Mouse (Mus musculus) gastrocnemius, adult 2 months (tissue): ENCODE data around the gene Tbk1. TPM values are rescaled to one million over a fixed set of nuclear protein-coding genes. Genes with fewer than 3 reads are reported as not detected.

ENCODE experiments used
- DNase-seq: peaks from one replicate; pipeline ENCODE4 v3.0.0; 2022
- H3K27ac ChIP-seq: fragments of 200-600 bp; 2 replicates; pipeline ENCODE4 v1.8.1; 2022; ENCODE audit warnings: mild to moderate bottlenecking
- H3K4me3 ChIP-seq: fragments of 200-600 bp; 2 replicates; pipeline ENCODE4 v1.8.1; 2022; ENCODE audit warnings: mild to moderate bottlenecking, moderate library complexity
- CTCF ChIP-seq: fragments of 200-600 bp; IDR thresholded peaks from 2 replicates; pipeline ENCODE4 v1.8.1; 2022; ENCODE audit warnings: antibody characterized with exemption, mild to moderate bottlenecking, moderate library complexity
- intact Hi-C: fragments of 180-260 bp; cut with DNase I; formaldehyde crosslinking; loops from one replicate; pipeline ENCODE4 v1.15.1; 2025
- total RNA-seq, 2 experiments: library from RNA; stranded (reverse); gene quantifications; 2 replicates each; pipeline ENCODE4 v1.2.3; 2021

Tbk1 gene
- total RNA-seq, 2 experiments from 2014 or later = 11.5 to 12.0 TPM

DNA sequence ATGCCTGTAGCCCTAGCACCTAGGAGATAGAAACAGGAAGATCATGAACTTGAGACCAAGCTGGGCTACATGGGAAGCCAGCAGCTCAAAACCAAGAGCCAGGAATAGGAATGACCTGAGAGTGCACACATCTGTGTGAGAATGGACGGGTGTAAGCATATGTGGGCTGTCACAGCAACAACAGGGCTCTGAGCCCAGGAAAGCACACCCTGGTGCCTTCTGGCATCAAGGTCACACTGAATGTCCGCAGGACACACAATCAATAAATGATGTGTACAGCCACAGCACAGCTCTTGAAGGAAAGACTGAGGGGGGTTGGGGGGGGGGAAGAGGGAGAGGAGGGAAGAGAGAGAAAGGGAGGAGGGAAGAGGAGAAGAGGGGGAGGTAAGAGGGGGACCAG is 28.4 kb downstream of the Tbk1 start:
- DNase-seq = no peak
- no peak overlapping the region for H3K27ac ChIP-seq
- no peak overlapping the region for H3K4me3 ChIP-seq
- TF ChIP-seq CTCF = no peak
- intact Hi-C loops = no loop called here

DNA sequence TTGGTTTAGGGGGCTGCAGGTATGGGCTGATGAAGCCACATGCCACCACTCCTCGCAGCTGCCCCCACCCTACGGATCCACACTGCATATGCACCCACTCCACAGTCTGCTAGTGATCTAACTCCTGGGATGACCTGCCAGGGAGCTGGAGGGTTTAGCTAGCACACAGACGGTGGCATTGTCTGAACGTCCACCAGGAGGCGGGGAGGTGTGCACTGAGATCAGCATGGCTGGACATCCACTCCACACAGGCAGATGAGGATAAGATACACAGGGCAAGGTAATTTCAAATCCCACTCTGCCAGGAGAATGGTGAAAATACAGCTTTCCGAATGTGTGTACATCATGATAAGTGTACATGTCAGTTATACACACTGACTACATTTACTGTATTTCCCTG is 30.3 kb downstream of the Tbk1 start:
- no peak for DNase-seq
- intact Hi-C loops = no loop called here
- Histone ChIP-seq H3K27ac (no peak overlapping the region), H3K4me3 (no peak overlapping the region)
- no peak for TF ChIP-seq CTCF

DNA sequence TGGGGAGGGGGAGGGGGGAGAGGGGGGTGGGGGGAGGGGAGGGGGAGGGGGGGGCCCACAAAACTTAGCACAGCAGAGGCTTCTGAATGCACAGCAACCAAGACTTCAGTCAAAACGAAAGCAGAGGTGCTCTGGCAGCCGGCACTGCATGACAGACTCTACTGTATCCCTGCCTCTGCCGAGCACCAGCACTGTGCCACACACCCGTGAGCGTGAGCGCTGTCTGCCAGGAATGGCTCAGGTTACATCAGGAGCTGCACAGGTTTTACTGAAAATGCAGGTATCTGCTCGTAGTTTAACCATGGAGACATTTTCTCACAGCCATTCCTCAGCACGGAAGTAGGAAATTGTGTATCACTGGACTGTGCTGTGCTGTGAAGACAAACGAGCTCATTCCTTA is 36.3 kb downstream of the Tbk1 start:
- H3K4me3 ChIP-seq = no peak overlapping the region
- no peak overlapping the region for H3K27ac ChIP-seq
- no peak for DNase-seq
- intact Hi-C loops = no loop called here
- TF ChIP-seq CTCF = no peak

DNA sequence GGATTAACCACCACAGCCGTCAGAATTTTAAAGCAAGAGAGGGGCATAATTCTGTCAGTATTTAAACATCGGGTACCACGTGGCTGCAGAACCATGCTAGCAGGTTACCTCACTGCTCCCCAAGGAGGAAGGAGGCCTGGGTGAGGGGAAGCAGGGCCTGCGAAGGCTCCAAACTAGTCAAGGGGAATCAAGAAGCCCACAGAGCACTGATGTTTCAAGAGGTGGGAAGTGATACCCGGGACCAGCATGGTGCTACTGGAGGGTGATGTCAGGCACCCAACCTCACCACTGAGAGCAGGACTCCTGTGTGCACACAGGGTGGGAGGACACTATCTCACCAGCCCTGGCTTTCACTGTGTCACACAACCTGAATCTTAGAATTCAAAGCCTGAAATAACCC is 36.9 kb downstream of the Tbk1 start:
- H3K4me3 ChIP-seq = no peak overlapping the region
- H3K27ac ChIP-seq = no peak overlapping the region
- DNase-seq = no peak
- intact Hi-C loops = no loop called here
- no peak for TF ChIP-seq CTCF

DNA sequence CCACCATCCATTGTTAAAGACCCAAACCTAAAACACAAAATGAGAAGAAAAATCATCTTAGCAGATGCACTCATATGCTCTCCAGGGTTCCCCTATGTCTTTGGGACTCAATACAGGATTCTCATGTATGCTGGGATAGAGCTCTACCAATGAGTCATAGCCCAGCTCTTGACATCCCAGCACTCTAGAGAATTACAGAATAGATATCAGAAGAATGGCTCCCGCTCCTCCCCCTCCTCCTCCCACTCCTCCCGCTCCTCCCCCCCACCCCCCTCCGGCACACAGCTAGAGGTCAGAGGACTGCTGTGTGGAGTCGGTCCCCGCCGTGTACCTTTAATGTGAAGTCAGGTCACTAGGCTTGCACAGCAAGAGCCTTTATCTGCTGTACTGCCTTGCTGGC is 39.4 kb downstream of the Tbk1 start:
- intact Hi-C loops = no loop called here
- TF ChIP-seq CTCF = no peak
- no peak for DNase-seq
- Histone ChIP-seq H3K27ac (no peak overlapping the region), H3K4me3 (no peak overlapping the region)

DNA sequence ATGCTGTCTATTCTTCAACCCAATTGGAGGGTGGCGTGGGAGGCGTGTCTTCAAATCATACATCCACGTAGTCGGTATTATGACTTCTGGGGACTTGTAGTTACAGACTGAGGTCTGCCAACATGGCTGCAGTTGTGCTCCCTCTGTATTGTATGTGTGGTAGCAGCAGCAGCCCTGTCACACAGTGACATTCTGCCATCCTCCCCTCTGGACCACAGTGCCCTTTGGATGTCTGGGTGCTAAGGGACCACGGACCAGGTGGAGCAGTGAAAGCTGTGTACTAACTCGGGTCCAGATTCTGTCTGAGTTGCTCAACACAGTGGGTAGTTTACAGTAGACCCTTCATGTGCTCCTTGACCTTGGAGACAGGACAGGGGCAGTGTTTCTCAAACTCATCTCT is 43.0 kb downstream of the Tbk1 start:
- Histone ChIP-seq H3K27ac (no peak overlapping the region), H3K4me3 (no peak overlapping the region)
- intact Hi-C loops = no loop called here
- TF ChIP-seq CTCF = no peak
- no peak for DNase-seq

DNA sequence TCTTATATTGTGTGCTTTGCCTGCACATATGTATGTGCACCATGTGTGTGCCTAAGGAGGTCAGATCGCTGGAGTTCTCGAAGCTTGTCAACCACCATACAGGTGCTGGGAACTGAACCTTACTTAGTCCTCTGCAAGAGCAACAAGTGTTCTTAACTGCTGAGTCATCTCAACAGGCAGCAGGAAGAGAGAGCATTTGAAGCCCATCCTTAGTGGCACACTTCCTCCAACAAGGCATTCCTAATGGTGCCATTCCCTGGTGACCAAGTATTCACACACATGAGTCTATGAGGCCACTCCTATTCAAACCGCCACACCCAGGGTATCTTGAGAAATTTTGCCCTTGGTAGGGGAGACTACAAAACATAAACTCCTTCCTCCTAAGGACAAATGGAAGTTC is 44.4 kb downstream of the Tbk1 start:
- Histone ChIP-seq H3K4me3 (no peak overlapping the region), H3K27ac (no peak overlapping the region)
- no peak for TF ChIP-seq CTCF
- no peak for DNase-seq
- intact Hi-C loops = no loop called here

DNA sequence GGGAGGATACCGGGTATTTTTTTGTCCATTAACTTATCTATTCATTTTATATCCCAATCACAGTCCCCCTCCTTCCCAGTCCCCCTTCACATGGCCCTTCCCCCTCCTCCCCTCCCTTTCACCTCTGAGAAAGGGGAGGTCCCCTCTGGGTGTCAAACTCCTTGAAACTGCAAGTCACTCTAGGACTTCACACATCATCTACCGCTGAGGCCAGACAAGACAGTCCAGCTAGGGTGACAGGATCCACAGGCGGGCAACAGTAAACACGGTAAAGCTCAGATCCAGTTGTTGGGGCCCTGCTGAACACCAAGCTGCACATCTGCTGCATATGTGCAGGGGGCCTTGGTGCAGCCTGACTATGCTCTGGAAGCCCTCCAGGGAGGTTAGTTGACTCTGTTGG is 51.6 kb downstream of the Tbk1 start:
- DNase-seq = no peak
- no peak overlapping the region for H3K4me3 ChIP-seq
- TF ChIP-seq CTCF = no peak
- H3K27ac ChIP-seq = no peak overlapping the region
- intact Hi-C loops = no loop called here

DNA sequence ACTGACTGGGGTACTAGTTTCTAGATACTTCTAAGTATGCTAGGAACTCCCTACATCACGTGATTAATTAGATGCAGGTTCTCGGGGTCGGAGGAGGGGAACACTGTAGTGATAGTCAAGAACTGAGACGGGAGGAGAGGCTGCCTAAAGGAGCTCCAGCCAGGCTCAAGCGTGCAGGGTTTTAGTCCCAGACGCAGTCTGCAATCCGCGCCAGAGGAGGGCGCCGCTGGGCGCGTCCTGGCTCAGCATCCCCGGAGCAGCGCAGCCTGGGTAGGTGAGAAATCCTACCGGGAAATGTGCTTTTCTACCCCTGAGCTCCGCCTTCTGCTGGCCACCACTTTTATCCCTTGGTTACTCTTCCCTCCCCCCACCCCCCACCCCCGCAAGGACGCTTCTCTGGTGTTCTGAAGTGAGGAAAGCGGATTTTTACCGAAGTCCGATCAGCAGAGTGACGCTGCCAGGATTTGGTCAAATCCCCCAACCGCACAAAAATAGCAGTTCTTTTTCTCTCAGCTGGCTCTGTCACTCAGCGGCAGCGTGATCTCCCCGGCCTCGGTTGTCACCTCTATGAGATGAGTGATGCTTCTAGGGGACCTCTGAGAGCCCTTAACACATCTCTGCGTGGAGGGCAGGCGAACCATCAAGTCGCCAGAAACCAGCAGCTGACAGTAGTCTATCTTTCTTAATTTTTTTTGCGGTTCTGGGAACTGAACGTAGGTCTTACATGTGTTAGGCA is 53.3 kb downstream of the Tbk1 start:
- DNase-seq = peak; percentile 71
- intact Hi-C loops = no loop called here
- Histone ChIP-seq H3K4me3 (peak overlapping the region; percentile 66), H3K27ac (no peak overlapping the region; the same call in 1 of the 2 replicates)
- peak; percentile 58 for TF ChIP-seq CTCF

DNA sequence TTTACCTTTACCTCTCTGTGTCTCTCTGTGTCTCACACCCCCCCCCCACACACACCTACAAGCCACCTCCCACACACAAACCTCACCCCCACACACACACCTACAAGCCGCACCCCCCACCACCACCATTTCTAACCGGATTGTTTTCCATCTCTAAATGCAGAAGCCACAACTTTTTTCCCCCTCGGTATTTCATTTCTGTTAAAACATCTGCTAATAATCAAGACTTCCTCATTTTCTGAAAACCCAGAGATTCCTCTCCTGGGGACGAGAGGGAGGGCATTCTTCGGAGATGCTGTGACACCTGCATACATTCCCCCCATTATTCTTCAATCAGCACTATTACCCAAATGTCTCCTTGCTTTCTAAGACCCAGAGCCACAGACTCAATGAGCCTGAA is 55.0 kb downstream of the Tbk1 start:
- intact Hi-C loops = no loop called here
- H3K27ac ChIP-seq = no peak overlapping the region
- TF ChIP-seq CTCF = no peak
- no peak overlapping the region for H3K4me3 ChIP-seq
- DNase-seq = no peak

DNA sequence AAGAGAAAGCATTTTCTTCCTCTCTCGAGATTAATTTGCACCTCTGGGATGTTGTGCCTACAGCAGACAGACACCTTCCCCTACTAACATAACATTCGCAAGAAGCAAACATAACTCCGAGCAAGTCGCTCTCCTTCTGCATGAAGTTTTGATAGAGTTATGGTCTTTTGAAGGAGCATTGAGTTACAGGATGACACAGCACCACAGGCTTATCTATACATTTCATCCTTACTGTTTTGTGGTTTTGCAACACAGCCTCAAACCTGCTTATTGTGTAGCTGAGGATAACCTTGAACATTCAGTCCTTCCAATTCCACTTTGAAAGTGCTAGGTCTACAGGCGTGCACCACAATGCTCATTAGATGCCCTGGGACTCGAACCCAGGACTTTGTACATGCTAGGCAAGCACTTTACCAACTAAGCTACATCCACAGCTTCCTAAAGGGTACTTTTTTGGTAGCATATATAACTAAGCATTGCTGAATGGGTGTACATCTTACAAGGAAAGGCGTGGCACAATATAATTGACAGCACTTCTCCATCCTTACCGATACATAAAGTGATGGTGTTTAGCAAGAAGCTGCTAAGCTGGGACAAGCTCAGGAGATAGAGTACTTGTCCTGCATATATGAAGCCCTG is 56.1 kb downstream of the Tbk1 start:
- Histone ChIP-seq H3K27ac (no peak overlapping the region), H3K4me3 (no peak overlapping the region)
- TF ChIP-seq CTCF = no peak
- intact Hi-C loops = no loop called here
- DNase-seq = no peak

DNA sequence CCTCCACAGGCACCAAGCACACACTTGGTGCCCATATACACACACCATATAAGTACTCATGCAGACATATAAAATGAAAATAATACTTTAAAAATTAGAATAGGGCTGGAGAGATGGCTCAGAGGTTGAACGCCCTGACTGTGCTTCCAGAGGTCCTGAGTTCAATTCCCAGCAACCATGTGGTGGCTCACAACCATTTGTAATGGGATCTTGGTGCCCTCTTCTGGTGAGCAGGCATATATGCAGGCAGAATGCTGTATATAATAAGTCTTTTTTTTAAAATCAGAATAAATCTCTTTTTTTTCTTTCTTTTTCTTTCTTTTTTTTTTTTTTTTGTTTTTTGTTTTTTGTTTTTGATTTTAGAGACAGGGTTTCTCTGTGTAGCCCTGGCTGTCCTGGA is 57.3 kb downstream of the Tbk1 start:
- intact Hi-C loops = no loop called here
- TF ChIP-seq CTCF = no peak
- no peak for DNase-seq
- no peak overlapping the region for H3K4me3 ChIP-seq
- no peak overlapping the region for H3K27ac ChIP-seq

DNA sequence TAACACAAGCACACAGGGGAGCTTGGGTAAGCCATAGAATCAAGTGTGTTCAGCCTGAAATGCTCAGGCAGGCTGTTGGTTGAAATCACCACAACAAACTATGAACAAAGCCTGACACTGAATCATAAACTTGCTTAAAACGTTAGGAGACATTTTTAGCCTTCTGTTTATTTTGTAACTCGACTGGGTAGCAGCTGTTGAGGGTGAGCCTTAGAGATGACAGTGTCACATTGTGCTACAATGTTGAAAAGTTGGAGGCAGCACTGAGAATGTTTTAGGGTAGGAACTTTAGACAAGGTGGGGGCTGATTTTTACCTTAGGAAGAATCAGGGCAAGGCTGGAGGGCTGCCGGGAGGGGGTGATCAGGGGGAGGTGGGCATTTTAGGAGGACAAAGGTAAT is 58.1 kb downstream of the Tbk1 start:
- Histone ChIP-seq H3K4me3 (no peak overlapping the region), H3K27ac (no peak overlapping the region)
- TF ChIP-seq CTCF = no peak
- intact Hi-C loops = no loop called here
- no peak for DNase-seq

DNA sequence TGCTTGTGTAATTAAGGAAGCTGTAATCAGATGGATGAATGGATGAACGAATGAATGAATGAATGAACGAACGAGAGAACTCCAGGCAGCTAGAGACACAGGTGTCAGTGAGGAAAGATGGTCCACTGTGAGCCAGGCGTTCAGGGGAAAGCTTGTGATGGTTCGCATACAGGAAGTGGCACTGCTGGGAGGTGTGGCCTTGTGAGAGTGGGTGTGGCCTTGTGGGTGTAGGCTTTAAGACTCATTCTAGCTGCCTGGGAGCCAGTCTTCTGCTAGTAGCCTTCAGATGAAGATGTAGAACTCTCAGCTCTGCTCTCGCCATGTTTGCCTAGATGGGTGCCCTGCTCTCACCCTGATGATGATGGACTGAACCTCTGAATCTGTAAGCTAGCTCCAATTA is 59.5 kb downstream of the Tbk1 start:
- intact Hi-C loops = no loop called here
- Histone ChIP-seq H3K27ac (no peak overlapping the region), H3K4me3 (no peak overlapping the region)
- TF ChIP-seq CTCF = no peak
- DNase-seq = no peak
